Mouse (Mus musculus): ENCODE measurements around the gene Gm21854. TPM values are rescaled to one million over a fixed set of nuclear protein-coding genes. Genes with fewer than 3 reads are reported as not detected.
"Not testable (repeated sequence)": the region's sequence is repeated elsewhere in the genome, so short reads cannot be mapped to it uniquely, and the experiment has no call there.

Gene Gm21854
- total RNA-seq (2022) = not detected

- not testable (repeated sequence) for DNase-seq (ENCODE audit: low spot score in 2 of 2)
Measured at GRCm38 (mm10) chrY:5656686-5657085, at the start of gene Gm21854. Gene Gm21854 (plus strand): TSS chrY:5656986.

Other genes starting within 250 kb of the Gm21854 start
- not detected for gene Gm20914, start 69.0 kb downstream of the Gm21854 start, total RNA-seq (2022)
- not detected for gene Gm28171, start 136.4 kb downstream of the Gm21854 start, total RNA-seq (2022)

All from left cerebral cortex, adult 8-10 months (tissue).